Mouse (Mus musculus): Measurements from ENCODE around the gene Tmem144. TPM values are rescaled to one million over a fixed set of nuclear protein-coding genes. Genes with fewer than 3 reads are reported as not detected.

Tmem144 gene
- total RNA-seq (2021), result 10 to 100 TPM; 11.5 to 18.6 TPM
- long read RNA-seq, experiment 1, partial matches to known transcripts, result 4 of 35 reads
- long read RNA-seq, experiment 1, other reads (novel, unspliced or antisense), result 28 of 35 reads
- long read RNA-seq, experiment 2, partial matches to known transcripts, result 3 of 16 reads
- long read RNA-seq, experiment 2, other reads (novel, unspliced or antisense), result 9 of 16 reads

DNA sequence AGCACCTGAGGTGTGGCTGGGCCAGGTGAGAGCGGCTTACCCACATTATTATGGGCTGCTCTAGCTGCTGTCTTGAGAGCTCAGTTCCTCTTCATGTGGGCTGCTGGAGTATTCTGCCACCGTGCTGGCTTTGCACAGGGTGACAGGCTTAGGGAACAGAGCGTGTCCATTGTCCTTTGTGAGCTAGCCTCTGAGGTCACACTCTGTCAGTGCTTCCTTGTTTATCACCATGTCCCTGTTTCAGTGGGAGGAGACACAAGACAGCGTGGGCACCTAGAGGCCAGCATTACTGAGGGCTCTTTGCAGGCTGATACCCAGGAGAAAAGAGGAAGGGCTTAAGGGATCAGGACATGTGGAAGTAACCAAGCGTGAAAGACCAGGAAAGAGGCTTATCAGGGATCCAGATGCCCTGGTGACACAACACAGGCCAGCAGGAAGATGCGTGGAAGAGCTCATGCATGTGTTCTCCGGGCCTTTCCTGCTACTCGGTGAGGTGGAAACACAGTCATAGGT is at the start of gene Tmem144:
Gene Tmem144 (minus strand): TSS at position 120 of the 513 bp plus-strand sequence.
- peak in 1 of 2 experiments; percentile 12 for DNase-seq (ENCODE audit: low spot score in 2 of 2)

DNA sequence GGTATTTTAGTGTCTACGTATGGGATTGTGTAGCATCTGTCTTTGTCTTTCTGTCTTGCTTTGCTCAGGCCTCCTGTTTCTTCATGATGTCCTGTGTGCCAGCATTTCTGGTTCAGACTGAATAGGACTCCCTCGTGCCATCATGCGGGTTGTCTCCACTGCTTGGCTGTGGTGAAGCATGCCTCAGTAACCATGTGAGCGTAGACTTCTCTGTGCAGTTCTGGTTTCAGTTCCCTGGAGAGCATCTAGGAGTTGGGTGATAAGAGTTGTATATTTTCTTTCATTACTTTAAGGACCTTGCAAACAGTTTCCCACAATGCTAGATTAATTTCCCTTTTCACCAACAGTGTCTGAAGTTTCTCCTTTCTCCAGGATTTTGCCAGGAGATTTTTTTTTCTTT is 49.2 kb upstream of the Tmem144 start:
- no peak for DNase-seq (ENCODE audit: low spot score in 2 of 2)

DNA sequence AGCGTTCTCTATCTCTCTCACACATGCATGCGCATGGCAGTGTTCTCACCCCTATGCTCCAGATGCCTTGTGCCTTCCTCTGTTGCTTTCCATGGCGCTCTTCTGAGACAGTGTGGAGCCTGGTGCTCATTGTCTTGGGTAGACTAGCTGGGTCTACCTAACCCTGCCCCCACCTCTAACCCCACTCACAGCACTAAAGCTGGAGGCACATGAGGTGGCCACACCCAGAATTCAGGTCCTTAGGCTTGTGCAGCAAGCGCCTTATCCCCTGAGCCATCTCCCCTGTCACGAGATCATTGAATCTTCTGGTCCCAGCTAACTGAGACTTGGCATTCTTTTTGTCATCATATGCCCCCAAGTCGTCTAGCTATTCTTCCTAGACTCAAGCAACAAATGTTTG is 48.7 kb upstream of the Tmem144 start:
- DNase-seq (ENCODE audit: low spot score in 2 of 2), result no peak

DNA sequence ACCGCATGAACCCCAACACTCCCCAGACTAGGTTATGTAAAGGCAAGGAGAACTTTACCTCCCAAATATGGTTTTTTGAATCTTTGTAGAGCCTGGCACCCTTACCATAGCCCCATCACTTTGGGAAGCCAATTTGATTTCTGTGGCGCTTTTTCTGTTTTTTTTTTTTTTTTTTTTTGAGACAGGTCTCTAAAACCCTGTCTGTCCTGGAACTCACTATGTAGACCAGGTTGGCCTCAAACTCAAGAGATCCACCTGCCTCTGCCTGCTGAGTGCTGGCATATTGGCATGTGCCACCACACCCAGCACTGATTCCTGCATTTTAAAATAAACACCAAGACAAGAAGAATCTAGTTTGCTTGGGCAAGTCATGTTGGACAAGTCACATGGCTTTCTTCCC is 47.9 kb upstream of the Tmem144 start:
- DNase-seq (ENCODE audit: low spot score in 2 of 2), result no peak

DNA sequence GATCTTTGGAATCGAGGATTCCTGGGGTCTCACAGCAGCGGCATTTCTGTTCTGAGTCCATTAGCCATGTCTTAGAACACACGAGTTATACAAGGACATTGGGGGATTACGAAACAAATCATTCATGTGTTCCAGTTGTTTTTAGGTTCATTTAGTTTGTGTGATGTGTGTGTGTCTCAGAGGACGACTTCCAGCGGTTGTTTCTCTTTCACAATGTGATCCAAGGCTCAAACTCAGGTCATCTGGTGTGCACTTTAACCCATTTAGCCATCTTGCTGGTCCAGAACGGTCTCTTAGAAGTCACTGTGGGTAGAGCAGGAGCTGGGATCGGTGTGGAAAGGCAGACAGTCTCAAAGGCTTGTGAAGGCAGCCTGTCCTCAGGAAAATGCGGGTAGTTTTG is 47.3 kb upstream of the Tmem144 start:
- no peak for DNase-seq (ENCODE audit: low spot score in 2 of 2)

DNA sequence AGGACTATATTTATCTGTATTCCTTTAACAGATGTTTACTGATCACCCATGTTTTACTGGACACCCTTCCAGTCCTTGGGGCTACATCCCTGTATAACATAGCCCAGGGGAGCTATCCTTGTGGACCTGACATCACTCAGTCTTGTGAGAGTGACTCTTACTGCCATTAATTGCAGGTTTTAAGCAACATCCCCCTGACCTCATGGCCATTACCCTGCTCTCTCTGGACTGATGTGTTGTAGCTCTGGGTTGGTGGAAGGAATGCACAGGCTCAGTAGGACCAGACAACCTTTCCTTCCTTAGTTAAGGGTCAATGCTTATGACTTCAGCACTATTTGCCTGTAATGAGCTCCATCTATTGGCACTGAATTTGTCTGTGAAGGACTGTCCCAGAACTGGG is 45.9 kb upstream of the Tmem144 start:
- DNase-seq (ENCODE audit: low spot score in 2 of 2), result no peak

DNA sequence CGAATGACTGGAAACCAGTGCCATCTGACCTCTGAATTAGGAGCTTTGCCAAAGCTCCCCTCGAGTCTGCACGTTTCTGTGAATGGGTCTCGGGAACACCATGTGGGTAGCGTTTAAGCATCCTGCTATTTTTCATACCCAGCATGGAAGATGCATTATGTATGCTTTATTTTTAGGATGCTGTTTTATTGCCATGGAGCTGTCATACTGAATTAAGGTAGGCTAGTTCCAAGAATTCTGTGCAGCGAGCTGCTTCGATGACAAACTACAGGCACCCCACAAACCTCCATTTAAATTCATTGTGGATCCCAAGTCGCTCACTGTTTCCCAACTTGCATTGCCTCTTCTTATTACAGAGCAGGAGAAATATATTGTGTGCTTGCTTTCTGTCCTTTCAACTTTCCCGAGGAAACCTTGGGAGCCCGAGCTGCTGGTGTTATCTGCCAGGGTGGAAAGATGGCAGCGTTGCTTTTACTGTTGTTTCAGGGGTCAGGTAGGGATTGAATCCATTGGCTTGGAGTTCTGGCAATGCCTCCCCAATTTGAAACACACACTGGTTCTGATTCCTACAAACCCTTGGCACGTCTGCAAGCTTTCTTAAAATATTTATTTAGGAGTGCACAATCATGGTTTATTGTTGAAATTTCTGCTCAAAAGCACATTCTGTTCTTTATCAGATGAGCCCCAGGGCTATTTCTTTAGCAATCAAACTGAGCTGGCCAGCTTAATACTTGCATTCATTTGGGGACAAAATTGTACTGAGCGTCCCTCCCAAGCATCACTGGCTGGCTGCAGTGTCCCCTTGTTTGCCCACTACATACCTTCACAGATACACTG is 45.2 kb upstream of the Tmem144 start:
- DNase-seq (ENCODE audit: low spot score in 2 of 2), result peak in 1 of 2 experiments; percentile 13

DNA sequence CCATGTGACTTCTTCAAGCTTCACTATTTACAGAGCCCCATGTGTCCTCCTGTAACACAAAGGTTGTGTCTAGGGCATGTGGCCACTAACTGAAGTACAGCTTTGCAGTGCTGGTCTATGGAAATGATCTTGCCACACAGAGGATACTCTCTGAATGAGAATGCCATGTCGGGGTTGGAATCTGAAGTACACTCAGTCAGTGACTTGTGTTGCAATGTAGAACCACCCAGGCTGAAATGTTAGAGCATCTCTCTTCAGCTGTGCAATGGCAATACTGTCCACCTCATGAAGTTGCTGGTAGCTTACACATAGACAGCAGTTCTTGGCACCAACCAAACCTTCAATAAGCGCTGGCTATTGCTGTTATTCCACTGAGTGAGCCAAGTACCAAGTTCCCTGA is 35.4 kb upstream of the Tmem144 start:
- DNase-seq (ENCODE audit: low spot score in 2 of 2), result no peak

DNA sequence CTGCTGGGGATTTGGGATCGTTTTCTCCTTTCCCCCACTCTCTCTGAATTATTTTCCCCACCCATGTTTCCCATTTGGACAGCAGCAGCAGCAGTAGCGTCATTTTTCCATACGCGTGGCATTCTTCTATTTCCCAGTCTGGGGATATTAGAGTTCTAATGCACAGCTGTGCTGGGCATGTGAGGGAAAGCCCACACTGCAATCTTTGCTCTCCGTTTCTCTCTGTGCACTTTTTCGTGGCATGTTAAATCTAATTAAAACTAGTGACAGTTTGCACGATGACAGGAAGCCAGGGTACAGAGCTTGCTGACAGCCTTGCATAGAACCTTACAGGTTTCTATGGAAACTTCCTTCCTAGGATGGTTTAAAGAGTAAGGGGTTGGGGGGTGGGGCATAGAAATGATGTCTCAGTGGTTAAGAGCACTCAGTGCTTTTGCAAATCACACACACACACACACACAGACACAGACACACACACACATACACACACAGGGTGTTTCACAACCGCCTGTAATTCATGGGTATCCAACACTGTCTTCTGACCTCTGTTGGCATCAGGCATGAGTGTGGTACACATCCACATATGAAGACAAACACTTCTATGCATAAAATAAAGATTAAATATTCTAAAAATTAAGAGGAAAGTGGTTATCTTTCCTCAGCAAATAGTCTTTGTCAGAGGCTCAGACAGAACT is 34.7 kb upstream of the Tmem144 start:
- no peak for DNase-seq (ENCODE audit: low spot score in 2 of 2)

DNA sequence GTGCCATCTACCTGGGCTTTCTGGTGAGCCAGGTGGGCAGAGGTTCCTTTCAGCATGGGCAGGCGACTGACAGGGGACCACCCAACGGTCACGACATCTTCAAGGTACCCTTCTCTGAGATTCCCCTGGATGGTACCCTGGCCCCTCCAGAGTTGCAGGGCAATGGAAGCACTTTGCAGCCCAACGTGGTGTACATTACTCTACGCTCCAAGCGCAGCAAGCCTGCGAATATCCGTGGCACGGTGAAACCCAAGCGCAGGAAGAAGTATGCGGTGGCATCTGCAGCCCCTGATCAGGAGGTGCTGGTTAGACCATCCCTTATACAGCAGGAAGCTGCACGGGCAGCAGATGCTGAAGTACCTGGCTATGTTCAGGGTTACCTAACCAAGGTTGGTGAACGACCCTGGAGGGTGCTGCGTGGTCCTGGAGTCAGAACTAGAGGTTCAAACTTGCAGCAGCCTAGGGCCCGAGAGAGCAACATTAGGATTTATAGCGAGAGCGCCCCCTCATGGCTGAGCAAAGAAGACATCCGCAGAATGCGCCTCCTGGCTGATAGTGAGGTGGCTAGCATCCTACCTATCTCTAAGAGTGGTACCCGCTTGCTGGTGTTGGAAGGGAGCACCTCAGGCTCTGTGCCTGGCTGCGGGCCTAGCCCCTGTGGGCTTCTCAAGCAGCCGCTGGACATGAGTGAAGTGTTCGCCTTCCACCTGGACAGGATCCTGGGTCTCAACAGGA is 34.0 kb upstream of the Tmem144 start:
- DNase-seq (ENCODE audit: low spot score in 2 of 2), result no peak

DNA sequence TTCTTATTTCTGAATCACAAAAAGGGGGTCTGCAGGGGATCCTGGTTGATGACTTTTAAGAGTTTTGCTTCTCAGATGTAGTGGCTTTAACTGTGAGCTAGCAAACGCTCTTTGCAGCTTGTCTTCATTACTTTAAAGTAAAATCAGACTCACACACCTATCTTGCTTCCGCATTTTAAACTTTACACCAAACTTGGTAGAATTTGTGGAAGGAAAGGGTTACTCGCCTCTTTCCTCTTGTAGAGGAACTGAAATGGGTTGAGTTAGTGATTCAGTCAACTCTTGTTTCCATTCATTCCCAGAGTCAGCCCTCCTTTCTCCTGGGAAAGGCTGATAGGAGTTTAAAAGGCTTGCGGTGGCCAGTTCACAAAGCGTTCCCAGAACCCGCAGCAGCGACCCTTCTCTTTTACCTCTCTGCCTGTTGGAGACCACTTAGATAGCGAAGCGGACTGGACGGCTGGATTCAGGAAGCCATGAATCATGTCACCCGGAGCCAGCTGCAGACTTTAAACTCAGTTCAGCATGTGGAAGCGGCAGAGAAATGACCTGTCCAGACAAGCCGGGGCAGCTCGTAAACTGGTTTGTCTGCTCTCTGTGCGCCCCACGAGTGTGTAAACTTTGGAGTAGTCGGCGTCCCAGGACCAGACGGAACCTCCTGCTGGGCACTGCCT is 33.2 kb upstream of the Tmem144 start:
- DNase-seq (ENCODE audit: low spot score in 2 of 2), result no peak

DNA sequence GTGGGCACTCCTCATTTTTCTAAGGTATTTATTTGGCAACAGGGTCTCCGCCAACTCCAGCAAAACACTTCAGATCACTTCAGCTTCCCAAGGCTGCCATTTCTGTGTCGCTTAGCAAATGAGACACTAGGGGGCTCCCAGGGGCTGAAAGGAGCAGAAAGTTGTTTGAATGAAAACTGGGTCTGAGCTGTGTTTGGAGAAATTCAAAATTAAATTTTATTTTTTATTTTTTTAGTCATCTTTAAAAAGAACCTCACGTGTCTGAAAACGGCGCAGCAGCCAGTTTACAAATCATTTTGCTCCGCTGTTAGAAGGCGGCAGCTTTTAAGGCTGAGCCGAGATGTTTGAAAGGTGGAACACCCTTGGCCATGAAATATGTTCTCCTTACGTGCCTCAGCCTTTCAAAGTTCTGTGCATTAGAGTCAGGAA is 32.2 kb upstream of the Tmem144 start:
- peak; percentile 73 to 74 for DNase-seq (ENCODE audit: low spot score in 2 of 2)

DNA sequence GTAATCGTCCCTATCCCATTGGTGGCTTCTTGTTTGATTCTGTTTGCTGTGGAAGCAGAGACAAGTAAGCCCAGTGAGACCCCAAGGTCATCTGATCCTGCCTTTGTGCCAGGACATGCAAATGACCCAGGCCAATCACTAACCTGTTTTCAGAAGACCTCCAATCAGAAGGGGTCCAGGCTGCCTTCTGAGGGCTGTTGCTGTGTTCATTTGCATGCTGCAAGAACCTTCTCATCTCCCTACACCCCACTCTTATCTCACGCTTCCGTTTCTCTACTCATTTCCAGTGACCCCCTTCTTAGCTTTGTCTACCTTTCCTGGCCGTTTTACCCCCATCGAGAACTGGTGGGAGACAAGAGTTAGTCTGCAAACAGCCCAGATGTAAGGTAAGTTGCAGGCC is 31.7 kb upstream of the Tmem144 start, which contains the start of gene Fam198b:
Gene Fam198b (plus strand): TSS at position 229 of the 400 bp plus-strand sequence.
- DNase-seq (ENCODE audit: low spot score in 2 of 2), result no peak

DNA sequence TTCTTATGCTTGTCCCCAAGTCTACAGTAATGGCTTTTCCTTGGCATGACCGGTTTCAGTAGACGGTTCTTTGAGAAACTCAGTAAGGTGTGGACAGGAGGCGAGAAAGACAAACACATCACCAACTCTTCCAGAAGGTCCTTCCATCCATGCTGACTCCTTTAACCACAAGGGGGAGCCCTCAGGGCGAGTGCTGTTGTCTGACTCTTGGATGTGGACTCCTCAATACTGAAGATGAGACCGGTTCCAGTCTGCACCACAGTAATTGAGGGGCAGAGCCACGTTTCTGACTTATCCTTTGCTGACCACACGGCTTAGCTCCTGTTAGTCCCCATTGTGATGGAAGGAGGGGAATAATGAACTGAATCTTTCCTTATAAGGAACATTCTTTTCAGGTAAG is 30.5 kb upstream of the Tmem144 start:
- DNase-seq (ENCODE audit: low spot score in 2 of 2), result peak; percentile 73 to 81

DNA sequence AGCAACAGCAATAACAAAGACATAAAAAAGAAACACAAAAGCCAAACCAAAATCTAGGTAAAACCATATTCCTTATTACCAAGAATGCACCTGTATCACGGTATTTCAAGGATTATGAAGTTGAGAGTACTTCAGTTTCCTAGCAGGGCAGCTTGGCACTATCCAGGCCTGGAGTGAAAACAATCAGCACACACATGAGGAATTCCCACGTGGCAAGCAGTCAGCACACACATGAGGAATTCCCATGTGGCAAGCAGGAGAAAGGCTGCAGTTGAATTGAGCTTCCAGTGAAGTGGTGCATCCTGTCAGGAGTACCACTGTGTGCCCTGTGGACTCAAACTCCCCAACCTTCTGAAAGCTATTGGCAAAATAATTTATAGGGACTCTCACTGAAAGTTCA is 29.1 kb upstream of the Tmem144 start:
- DNase-seq (ENCODE audit: low spot score in 2 of 2), result no peak

DNA sequence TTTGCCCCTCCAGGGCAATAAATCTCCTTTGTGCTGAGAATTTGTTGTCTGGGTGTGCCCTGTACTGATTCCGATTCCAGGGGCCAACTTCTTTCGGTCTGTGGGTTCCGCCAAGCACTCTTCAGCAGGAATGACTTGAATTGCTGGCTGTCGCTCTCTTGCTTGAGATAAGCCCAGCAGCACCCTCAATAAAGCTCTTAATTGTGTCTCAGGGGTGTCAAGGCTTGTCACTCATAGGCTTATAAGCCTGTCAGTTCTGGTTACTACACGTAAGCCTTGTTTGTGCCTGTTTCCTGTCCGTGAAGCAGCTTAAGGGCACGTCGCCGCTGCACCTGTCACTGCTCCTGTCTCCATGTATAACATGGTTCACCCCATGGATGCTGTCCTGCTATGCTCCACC is 26.7 kb upstream of the Tmem144 start:
- DNase-seq (ENCODE audit: low spot score in 2 of 2), result no peak

DNA sequence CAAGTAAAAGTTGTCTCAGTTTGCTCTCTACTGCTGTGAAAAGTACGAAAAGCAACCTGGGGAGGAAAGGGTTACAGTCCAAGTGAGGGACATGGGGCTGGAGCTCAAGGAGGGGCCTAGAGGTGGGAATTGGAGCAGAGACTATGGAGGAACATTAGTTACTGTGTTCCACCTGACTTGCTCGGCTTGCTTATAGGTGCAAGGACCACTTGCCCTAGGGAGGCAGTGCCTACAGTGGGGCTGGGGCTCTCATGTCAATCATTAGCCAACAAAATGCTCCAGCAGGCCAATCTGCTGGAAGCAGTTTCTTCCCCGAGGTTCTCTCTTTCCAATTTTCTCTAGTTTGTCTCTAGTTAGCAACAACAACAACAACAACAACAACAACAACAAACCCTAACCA is 25.8 kb upstream of the Tmem144 start:
- DNase-seq (ENCODE audit: low spot score in 2 of 2), result no peak

DNA sequence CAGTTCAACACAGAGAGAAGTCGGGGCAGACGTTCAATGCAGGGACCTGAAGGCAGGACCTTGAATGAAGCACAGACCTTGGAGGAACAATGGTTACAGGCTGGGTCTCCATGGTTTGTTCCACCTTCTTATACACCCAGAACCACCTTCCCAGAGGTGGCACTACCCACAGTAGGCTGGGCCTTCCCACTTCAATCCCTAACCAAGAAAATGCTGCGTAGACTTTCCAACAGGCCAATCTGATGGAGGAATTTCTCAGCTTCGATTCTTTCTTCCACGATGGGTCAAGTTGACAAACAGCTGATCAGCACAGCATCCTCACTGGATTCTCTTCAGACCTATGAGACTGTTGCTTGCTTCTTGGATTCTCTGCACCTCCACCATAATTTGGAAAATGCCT is 22.9 kb upstream of the Tmem144 start:
- no peak for DNase-seq (ENCODE audit: low spot score in 2 of 2)

DNA sequence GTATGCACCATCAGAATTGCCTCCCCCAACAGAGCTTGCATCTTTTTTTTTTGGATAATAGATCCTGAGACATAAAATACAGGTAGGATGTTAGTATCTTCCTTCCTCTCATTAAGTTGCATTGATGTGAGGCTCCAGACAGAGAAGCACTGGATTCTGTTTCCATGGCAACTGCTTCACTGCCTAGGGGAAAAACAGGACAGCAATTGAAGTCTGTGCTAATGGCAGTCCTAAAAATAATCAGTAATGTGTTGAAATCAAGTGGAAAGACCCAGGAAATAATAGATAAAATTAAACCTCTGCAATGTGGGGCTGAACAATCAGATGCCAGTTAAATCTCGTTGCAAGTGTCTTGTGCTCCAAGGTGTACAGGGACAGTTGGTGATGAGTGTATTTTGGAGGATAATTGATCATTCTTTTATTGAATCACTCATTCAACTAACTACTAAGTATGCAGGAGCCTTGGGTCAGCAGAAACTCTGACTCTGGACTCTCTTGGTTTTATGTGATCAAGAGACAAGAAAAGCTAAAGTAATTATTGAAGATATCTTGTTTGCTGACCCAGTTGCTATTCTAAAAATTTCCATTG is 14.6 kb upstream of the Tmem144 start:
- DNase-seq (ENCODE audit: low spot score in 2 of 2), result no peak

DNA sequence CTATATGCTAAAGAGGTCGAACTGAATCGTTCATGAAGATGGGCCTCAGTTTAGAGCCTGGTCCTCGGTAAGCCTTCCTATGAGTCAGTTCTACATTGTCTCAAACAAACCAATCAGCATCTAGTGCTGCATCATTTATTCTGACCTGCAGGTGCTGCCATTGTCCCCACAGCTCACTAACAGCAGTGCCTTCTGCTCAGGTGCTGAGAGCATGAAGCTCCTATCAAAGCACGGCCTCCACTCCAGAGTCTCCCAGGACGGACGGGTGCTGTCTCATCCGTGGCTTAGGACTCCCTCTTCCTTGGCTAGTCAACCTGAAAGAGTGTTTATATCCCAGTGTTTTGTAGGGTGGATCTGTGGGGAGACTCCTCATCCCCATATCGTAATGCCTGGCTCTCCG is 14.0 kb upstream of the Tmem144 start:
- DNase-seq (ENCODE audit: low spot score in 2 of 2), result no peak
